Comparison of ENCODE assay signal across 13 mouse cellular contexts in genomic region chr14:11743726-11744125, GRCm38 (mm10).
"Had no signal": no experiment of that assay in that cellular context is flagged by ENCODE, and none has a peak within 500 bp of the region (broad histone marks: within the 10 kb centered on the region; RNA-seq: fewer than 3 reads in every experiment).

No protein-coding gene starts in this region.

- DNase-seq: lung, adult 18-20 months; lung, embryonic 14.5 days; lung, postnatal 10 days; lung, postnatal 4 days; midbrain, embryonic 14.5 days; retina, postnatal 1 day; right cerebral cortex, adult 18-20 months; right cerebral cortex, postnatal 25 days; right cerebral cortex, postnatal 4 days; spleen, adult 18-20 months; thymus, adult 18-20 months; thymus, postnatal 14 days; thymus, postnatal 36 days had no signal
